Mouse (Mus musculus): ENCODE results near the gene Gimap9. TPM values are rescaled to one million over a fixed set of nuclear protein-coding genes. Genes with fewer than 3 reads are reported as not detected.

Gene Gimap9
- polyA plus RNA-seq, 1 experiment from 2014 or later = 3.3 TPM

GRCm38 (mm10) chr6:48689320-48689719 lies 13.4 kb downstream of the Gimap9 start:
- H3K27me3 ChIP-seq (ENCODE audit: control insufficient read depth, insufficient read depth, low read length) = no peaks in the 10 kb centered on the region
- no peaks in the 10 kb centered on the region for H3K36me3 ChIP-seq (ENCODE audit: control insufficient read depth, insufficient read depth, low read length)
- no peaks in the 10 kb centered on the region for H3K9me3 ChIP-seq (ENCODE audit: control insufficient read depth, low read length)
- no peaks in the 10 kb centered on the region for H3K4me1 ChIP-seq (replicated peaks; ENCODE audit: control insufficient read depth, insufficient read depth, low read length)
- ATAC-seq (replicated peaks; ENCODE audit: low FRiP score) (no peak), DNase-seq (ENCODE audit: low spot score) (no peak)
- WGBS = 78% methylated on average over 2 of the region's 2 CpGs
- no peak overlapping the region for H3K4me3 ChIP-seq (ENCODE audit: low read depth, low read length)
- H3K27ac ChIP-seq (ENCODE audit: low read depth, low read length) = no peak overlapping the region
- no peak overlapping the region for H3K9ac ChIP-seq (ENCODE audit: low read length)
- no peak overlapping the region for H3K4me2 ChIP-seq (ENCODE audit: low read depth, low read length, severe bottlenecking)

- no peaks in the 10 kb centered on the region for H3K27me3 ChIP-seq (ENCODE audit: control insufficient read depth, insufficient read depth, low read length)
- no peak overlapping the region for H3K27ac ChIP-seq (ENCODE audit: low read depth, low read length)
- no peak overlapping the region for H3K9ac ChIP-seq (ENCODE audit: low read length)
- DNase-seq (ENCODE audit: low spot score) (no peak), ATAC-seq (replicated peaks; ENCODE audit: low FRiP score) (no peak)
- H3K4me2 ChIP-seq (ENCODE audit: low read depth, low read length, severe bottlenecking) = no peak overlapping the region
- H3K9me3 ChIP-seq (ENCODE audit: control insufficient read depth, low read length) = no peaks in the 10 kb centered on the region
- H3K4me1 ChIP-seq (replicated peaks; ENCODE audit: control insufficient read depth, insufficient read depth, low read length) = no peaks in the 10 kb centered on the region
- 94% methylated on average over 6 of the region's 6 CpGs for WGBS
- no peaks in the 10 kb centered on the region for H3K36me3 ChIP-seq (ENCODE audit: control insufficient read depth, insufficient read depth, low read length)
- no peak overlapping the region for H3K4me3 ChIP-seq (ENCODE audit: low read depth, low read length)
Measured at GRCm38 (mm10) chr6:48692962-48693361, 17.0 kb downstream of the Gimap9 start.

- DNase-seq (ENCODE audit: low spot score) = no peak
- no peak for ATAC-seq (replicated peaks; ENCODE audit: low FRiP score)
- no peak overlapping the region for H3K27ac ChIP-seq (ENCODE audit: low read depth, low read length)
Measured at GRCm38 (mm10) chr6:48696830-48697554, 21.1 kb downstream of the Gimap9 start.

GRCm38 (mm10) chr6:48697555-48697930 lies 21.6 kb downstream of the Gimap9 start:
- no peak overlapping the region for H3K4me3 ChIP-seq (ENCODE audit: low read depth, low read length)
- H3K27ac ChIP-seq (ENCODE audit: low read depth, low read length) = no peak overlapping the region
- H3K36me3 ChIP-seq (ENCODE audit: control insufficient read depth, insufficient read depth, low read length) = no peaks in the 10 kb centered on the region
- H3K9me3 ChIP-seq (ENCODE audit: control insufficient read depth, low read length) = no peaks in the 10 kb centered on the region
- no peaks in the 10 kb centered on the region for H3K27me3 ChIP-seq (ENCODE audit: control insufficient read depth, insufficient read depth, low read length)
- 21% methylated on average over 1 of the region's 1 CpGs for WGBS
- no peak overlapping the region for H3K9ac ChIP-seq (ENCODE audit: low read length)
- no peaks in the 10 kb centered on the region for H3K4me1 ChIP-seq (replicated peaks; ENCODE audit: control insufficient read depth, insufficient read depth, low read length)
- DNase-seq (ENCODE audit: low spot score) (no peak), ATAC-seq (replicated peaks; ENCODE audit: low FRiP score) (no peak)
- no peak overlapping the region for H3K4me2 ChIP-seq (ENCODE audit: low read depth, low read length, severe bottlenecking)

More at GRCm38 (mm10) chr6:48696830-48697554, 21.1 kb downstream of the Gimap9 start:
- Histone ChIP-seq H3K27me3 (ENCODE audit: control insufficient read depth, insufficient read depth, low read length) (no peaks in the 10 kb centered on the region), H3K4me3 (ENCODE audit: low read depth, low read length) (no peak overlapping the region), H3K9ac (ENCODE audit: low read length) (no peak overlapping the region), H3K9me3 (ENCODE audit: control insufficient read depth, low read length) (no peaks in the 10 kb centered on the region), H3K36me3 (ENCODE audit: control insufficient read depth, insufficient read depth, low read length) (no peaks in the 10 kb centered on the region), H3K4me1 (replicated peaks; ENCODE audit: control insufficient read depth, insufficient read depth, low read length) (no peaks in the 10 kb centered on the region), H3K4me2 (ENCODE audit: low read depth, low read length, severe bottlenecking) (no peak overlapping the region)
- WGBS = 80% methylated on average over 4 of the region's 4 CpGs

- ATAC-seq (replicated peaks; ENCODE audit: low FRiP score) = no peak
- no peak overlapping the region for H3K4me3 ChIP-seq (ENCODE audit: low read depth, low read length)
- no peaks in the 10 kb centered on the region for H3K9me3 ChIP-seq (ENCODE audit: control insufficient read depth, low read length)
- no peaks in the 10 kb centered on the region for H3K27me3 ChIP-seq (ENCODE audit: control insufficient read depth, insufficient read depth, low read length)
- no peak overlapping the region for H3K9ac ChIP-seq (ENCODE audit: low read length)
- no peak overlapping the region for H3K27ac ChIP-seq (ENCODE audit: low read depth, low read length)
- no peak for DNase-seq (ENCODE audit: low spot score)
- no peaks in the 10 kb centered on the region for H3K36me3 ChIP-seq (ENCODE audit: control insufficient read depth, insufficient read depth, low read length)
- H3K4me2 ChIP-seq (ENCODE audit: low read depth, low read length, severe bottlenecking) = no peak overlapping the region
- H3K4me1 ChIP-seq (replicated peaks; ENCODE audit: control insufficient read depth, insufficient read depth, low read length) = no peaks in the 10 kb centered on the region
- 81% methylated on average over 7 of the region's 7 CpGs for WGBS
Measured at GRCm38 (mm10) chr6:48698066-48698856, 22.3 kb downstream of the Gimap9 start.

GRCm38 (mm10) chr6:48698888-48699287 lies 23.0 kb downstream of the Gimap9 start:
- Histone ChIP-seq H3K36me3 (ENCODE audit: control insufficient read depth, insufficient read depth, low read length) (no peaks in the 10 kb centered on the region), H3K4me3 (ENCODE audit: low read depth, low read length) (no peak overlapping the region), H3K4me1 (replicated peaks; ENCODE audit: control insufficient read depth, insufficient read depth, low read length) (no peaks in the 10 kb centered on the region), H3K27me3 (ENCODE audit: control insufficient read depth, insufficient read depth, low read length) (no peaks in the 10 kb centered on the region), H3K4me2 (ENCODE audit: low read depth, low read length, severe bottlenecking) (no peak overlapping the region), H3K9ac (ENCODE audit: low read length) (no peak overlapping the region), H3K27ac (ENCODE audit: low read depth, low read length) (no peak overlapping the region), H3K9me3 (ENCODE audit: control insufficient read depth, low read length) (no peaks in the 10 kb centered on the region)
- no peak for DNase-seq (ENCODE audit: low spot score)
- WGBS = 87% methylated on average over 3 of the region's 3 CpGs
- ATAC-seq (replicated peaks; ENCODE audit: low FRiP score) = no peak

- H3K36me3 ChIP-seq (ENCODE audit: control insufficient read depth, insufficient read depth, low read length) = no peaks in the 10 kb centered on the region
- H3K27ac ChIP-seq (ENCODE audit: low read depth, low read length) = no peak overlapping the region
- no peaks in the 10 kb centered on the region for H3K27me3 ChIP-seq (ENCODE audit: control insufficient read depth, insufficient read depth, low read length)
- DNase-seq (ENCODE audit: low spot score) (no peak), ATAC-seq (replicated peaks; ENCODE audit: low FRiP score) (no peak)
- no peaks in the 10 kb centered on the region for H3K9me3 ChIP-seq (ENCODE audit: control insufficient read depth, low read length)
- H3K4me1 ChIP-seq (replicated peaks; ENCODE audit: control insufficient read depth, insufficient read depth, low read length) = no peaks in the 10 kb centered on the region
- 62% methylated on average over 5 of the region's 5 CpGs for WGBS
- H3K4me2 ChIP-seq (ENCODE audit: low read depth, low read length, severe bottlenecking) = no peak overlapping the region
- H3K9ac ChIP-seq (ENCODE audit: low read length) = no peak overlapping the region
- no peak overlapping the region for H3K4me3 ChIP-seq (ENCODE audit: low read depth, low read length)
Measured at GRCm38 (mm10) chr6:48700251-48701075, 24.5 kb downstream of the Gimap9 start.

GRCm38 (mm10) chr6:48702146-48702545 lies 26.2 kb downstream of the Gimap9 start:
- Histone ChIP-seq H3K4me3 (ENCODE audit: low read depth, low read length) (no peak overlapping the region), H3K4me2 (ENCODE audit: low read depth, low read length, severe bottlenecking) (no peak overlapping the region), H3K27ac (ENCODE audit: low read depth, low read length) (no peak overlapping the region), H3K36me3 (ENCODE audit: control insufficient read depth, insufficient read depth, low read length) (no peaks in the 10 kb centered on the region), H3K9me3 (ENCODE audit: control insufficient read depth, low read length) (no peaks in the 10 kb centered on the region), H3K9ac (ENCODE audit: low read length) (no peak overlapping the region), H3K4me1 (replicated peaks; ENCODE audit: control insufficient read depth, insufficient read depth, low read length) (no peaks in the 10 kb centered on the region), H3K27me3 (ENCODE audit: control insufficient read depth, insufficient read depth, low read length) (no peaks in the 10 kb centered on the region)
- WGBS = 90% methylated on average over 7 of the region's 7 CpGs
- no peak for DNase-seq (ENCODE audit: low spot score)
- no peak for ATAC-seq (replicated peaks; ENCODE audit: low FRiP score)

Measured in forebrain, embryonic 11.5 days (tissue).